Mouse (Mus musculus) layer of hippocampus, adult 8-10 months (tissue): Measurements from ENCODE around the gene Hephl1. TPM values are rescaled to one million over a fixed set of nuclear protein-coding genes. Genes with fewer than 3 reads are reported as not detected.

Experiments
- DNase-seq, 2 experiments: peaks; one replicate each; pipeline ENCODE4 v3.0.0; 2022; ENCODE audit warnings: low spot score in 2 of 2
- total RNA-seq, 4 experiments: library from RNA; stranded (reverse); gene quantifications; 2 replicates each; pipeline ENCODE4 v1.2.4; 2022

Gene Hephl1
- total RNA-seq, 4 experiments from 2014 or later, result not detected

- DNase-seq, result no peak
These were observed 93.2 kb downstream of the Hephl1 start for GRCm38 (mm10) chr9:15018756-15019131.

- DNase-seq, result peak; percentile 46 to 50
These were observed 93.8 kb downstream of the Hephl1 start for GRCm38 (mm10) chr9:15017791-15018755.

DNA sequence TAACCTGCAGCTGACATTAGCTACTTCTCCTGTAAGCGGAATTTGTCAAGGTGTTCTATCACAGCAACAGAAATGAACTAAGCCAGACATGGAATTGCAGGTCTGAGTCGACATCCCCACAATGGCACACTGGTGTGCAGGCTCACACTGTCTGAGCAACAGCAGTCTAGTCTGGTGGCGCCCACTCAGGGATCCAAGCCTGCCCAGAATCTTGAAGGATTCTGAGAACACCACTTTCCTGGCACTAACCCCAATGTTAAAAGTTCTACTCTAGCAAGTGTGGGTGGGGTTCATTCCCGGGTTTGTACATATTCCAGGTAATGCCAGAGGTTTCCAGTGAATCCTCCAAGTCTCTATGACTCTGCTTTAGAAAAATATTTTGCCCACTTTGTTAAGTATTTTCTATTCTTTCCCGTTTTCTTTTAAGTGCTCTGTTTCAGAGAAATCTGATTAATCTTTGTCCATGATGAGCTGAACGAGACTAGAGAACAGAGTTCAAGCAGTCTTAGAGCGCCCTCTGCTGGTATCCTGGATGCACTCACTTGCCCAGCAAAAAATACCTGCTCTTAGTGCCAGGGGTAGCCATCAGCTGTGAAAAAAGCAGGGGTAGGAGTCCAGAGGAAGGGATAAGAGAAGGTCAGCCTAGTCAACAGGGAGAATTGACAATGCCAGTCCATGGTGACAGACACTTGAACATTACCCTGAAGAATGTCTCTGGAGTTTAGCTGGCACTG is 96.5 kb downstream of the Hephl1 start:
- peak; percentile 63 to 85 for DNase-seq

DNA sequence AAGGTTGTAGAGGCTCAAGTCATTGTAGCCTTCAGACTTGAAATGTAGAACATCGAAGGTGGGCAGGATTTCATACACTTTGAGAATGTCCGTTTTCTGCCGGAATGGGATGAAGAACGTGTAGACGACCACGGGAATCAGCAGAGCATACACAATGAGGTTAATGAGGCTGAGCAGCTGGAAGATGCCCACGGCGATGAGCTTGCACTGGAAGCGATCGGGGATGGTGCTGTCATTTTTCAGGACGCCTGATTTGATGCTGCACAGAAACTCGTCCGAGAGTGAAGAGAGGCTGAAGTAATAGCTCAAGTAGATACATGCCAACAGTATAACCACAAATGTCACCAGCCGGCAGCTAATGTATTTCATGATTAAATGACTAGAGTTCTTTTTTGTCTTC is 104.3 kb downstream of the Hephl1 start:
- no peak for DNase-seq

- DNase-seq, result no peak
These were observed 107.6 kb downstream of the Hephl1 start for GRCm38 (mm10) chr9:15004298-15004685.

DNA sequence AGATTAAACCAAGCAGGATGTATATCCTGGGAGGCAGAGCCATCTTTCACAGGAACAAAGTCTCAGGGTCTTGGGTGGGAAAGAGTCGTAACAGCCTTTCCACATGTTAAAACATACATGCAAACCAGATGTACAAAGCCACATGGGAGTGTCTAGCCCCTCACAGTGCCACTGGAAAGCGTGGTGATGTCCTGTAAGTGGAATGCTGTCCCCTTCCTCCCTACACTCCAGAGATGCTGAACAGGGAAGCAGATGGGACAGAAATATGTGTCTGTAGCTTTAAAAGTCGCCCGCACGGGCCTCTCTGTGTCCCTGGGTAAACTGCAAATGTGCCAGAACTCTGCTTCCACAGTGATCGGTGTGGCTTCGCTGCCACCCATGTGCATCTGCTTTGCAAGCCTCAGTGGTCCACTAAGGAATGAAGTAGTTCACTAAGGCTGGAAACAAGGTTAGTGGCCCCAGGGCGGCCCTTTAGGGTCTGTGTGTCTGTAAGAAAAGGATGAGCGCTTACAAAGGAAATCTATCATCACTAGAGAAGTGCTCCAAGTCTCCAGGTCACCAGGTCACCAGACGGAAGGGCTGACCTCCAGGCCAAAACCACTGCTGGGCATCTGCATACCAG is 108.1 kb downstream of the Hephl1 start:
- DNase-seq, result no peak

DNA sequence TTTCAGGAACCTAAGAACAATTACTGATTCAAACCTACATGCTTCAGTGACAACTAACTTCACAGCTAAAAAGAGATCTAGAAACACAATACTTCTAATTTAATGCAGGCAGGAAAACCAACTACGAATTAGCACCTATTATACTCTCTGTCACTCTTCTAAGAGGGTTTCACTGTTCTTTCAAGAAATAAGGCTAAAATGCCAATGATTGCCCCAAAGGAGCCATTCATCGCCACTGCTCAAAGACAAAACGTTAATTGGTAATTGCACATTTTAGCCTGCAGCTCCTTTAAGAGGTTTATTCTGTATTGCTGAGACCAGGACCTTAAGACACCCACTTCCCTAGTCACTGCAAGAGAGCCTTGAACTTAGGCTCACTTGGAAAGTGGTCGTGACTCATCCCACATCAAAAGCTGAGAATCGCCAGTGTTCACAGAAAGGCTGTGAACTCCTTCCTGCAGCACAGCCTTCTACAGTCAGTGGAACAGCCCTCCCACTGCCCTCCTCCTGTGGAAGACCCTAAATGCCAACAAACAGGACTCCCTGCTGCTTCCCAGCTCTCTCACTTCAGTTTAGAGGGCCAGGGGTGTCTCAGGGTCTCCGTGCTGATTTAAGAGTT is 108.8 kb downstream of the Hephl1 start:
- no peak for DNase-seq

Other genes with a start within 250 kb of the Hephl1 start
- not detected for gene Izumo1r, start 208.2 kb downstream of the Hephl1 start, total RNA-seq
- 10 to 100 TPM; 18.3 to 24.0 (median 22.9) TPM for gene Panx1, start 66.6 kb downstream of the Hephl1 start, total RNA-seq
- gene Vstm5, start 126.9 kb upstream of the Hephl1 start, total RNA-seq, result 1 to 10 TPM; 6.1 to 8.6 (median 6.3) TPM
- gene Med17, start 167.8 kb upstream of the Hephl1 start, total RNA-seq, result 10 to 100 TPM; 38.4 to 41.2 (median 39.5) TPM
- gene Taf1d, start 194.1 kb upstream of the Hephl1 start, total RNA-seq, result 10 to 100 TPM; 33.5 to 41.3 (median 37.2) TPM
- 10 to 100 TPM; 17.3 to 28.3 (median 25.1) TPM for gene 4931406C07Rik, start 194.3 kb upstream of the Hephl1 start, total RNA-seq
- gene Cep295, start 245.7 kb upstream of the Hephl1 start, total RNA-seq, result 10 to 100 TPM; 25.5 to 28.8 (median 26.0) TPM